Mouse (Mus musculus) heart, embryonic 13.5 days (tissue): ENCODE data around the gene A430005L14Rik. TPM values are rescaled to one million over a fixed set of nuclear protein-coding genes. Genes with fewer than 3 reads are reported as not detected.

Source experiments
- ATAC-seq: fragments of 200-750 bp; cut with Nextera tagmentation; 2 replicates; pipeline ENCODE4 v1.8.0; 2017; ENCODE audit warnings: moderate TSS enrichment; ENCODE audit not compliant: insufficient number of reproducible peaks, low FRiP score, low TSS enrichment; ENCODE audit errors: extremely low read depth
- H3K27ac ChIP-seq: fragments of 300-500 bp; sonication (generic); replicated peaks from 2 replicates; pipeline ENCODE4 v1.5.1; 2015; ENCODE audit warnings: moderate library complexity, mild to moderate bottlenecking, inconsistent platforms
- H3K27me3 ChIP-seq: fragments of 300-500 bp; sonication (generic); replicated peaks from 2 replicates; pipeline ENCODE4 v1.6.1; 2015; ENCODE audit warnings: mild to moderate bottlenecking, inconsistent platforms
- H3K36me3 ChIP-seq: fragments of 300-500 bp; sonication (generic); 2 replicates; pipeline ENCODE4 v1.6.1; 2015; ENCODE audit warnings: mild to moderate bottlenecking, inconsistent platforms
- H3K4me1 ChIP-seq: fragments of 300-500 bp; sonication (generic); 2 replicates; pipeline ENCODE4 v1.6.1; 2015; ENCODE audit warnings: inconsistent platforms
- H3K4me2 ChIP-seq: fragments of 300-500 bp; sonication (generic); 2 replicates; pipeline ENCODE4 v1.6.1; 2015; ENCODE audit warnings: inconsistent platforms, mild to moderate bottlenecking, moderate library complexity
- H3K4me3 ChIP-seq: fragments of 300-500 bp; sonication (generic); 2 replicates; pipeline ENCODE4 v1.5.1; 2015; ENCODE audit warnings: moderate library complexity, mild to moderate bottlenecking, inconsistent platforms
- H3K9ac ChIP-seq: fragments of 300-500 bp; sonication (generic); 2 replicates; pipeline ENCODE4 v1.6.1; 2015; ENCODE audit warnings: inconsistent platforms, mild to moderate bottlenecking, moderate library complexity
- H3K9me3 ChIP-seq: fragments of 300-500 bp; sonication (generic); 2 replicates; pipeline ENCODE4 v1.6.1; 2016; ENCODE audit warnings: inconsistent platforms
- WGBS: fragments of 180-500 bp; shearing (Covaris S2); methylation state at CpG from one replicate; pipeline ENCODE4 v1.1.7; 2015; ENCODE audit warnings: mixed read lengths; 5-methylcytosine and 5-hydroxymethylcytosine counted together
- polyA plus RNA-seq: library from polyadenylated mRNA; unstranded; fragments of >200 nt; fragmentation: Nextera tagmentation; extraction: Ambion mirVana; gene quantifications from 2 replicates; pipeline ENCODE4 v1.2.1, GENCODE M21; 2015

The A430005L14Rik gene
- polyA plus RNA-seq, 1 experiment from 2014 or later, result 46.0 TPM

DNA sequence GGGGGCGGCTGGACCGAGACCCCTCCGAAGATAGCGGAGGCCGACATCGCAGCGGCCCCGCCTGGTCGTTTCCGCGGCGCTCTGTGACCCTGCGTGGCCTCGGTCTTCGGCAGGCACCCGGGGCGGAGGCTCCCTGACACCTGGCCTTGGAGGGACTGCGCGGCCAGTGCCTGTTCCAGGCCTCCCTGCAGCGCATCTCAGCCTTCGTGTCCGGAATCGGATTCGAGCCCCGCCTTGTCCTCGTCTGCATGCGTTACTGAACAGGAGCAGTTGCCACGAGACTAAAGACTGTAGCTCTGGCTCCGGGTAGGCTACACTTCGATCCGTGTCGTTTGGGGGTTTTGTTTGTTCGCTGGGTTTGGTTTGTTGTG, 18.2 kb downstream of the A430005L14Rik start:
- Histone ChIP-seq H3K36me3 (peaks cover 33% of the 10 kb centered on the region), H3K4me3 (peak overlapping the region; percentile 99), H3K9me3 (no peaks in the 10 kb centered on the region), H3K9ac (peak overlapping the region; percentile 94), H3K27ac (peak overlapping the region; percentile 69), H3K27me3 (no peaks in the 10 kb centered on the region), H3K4me2 (peak overlapping the region; percentile 90), H3K4me1 (peaks cover 28% of the 10 kb centered on the region)
- ATAC-seq, result peak; percentile 20; the same call in 1 of the 2 replicates
- under 1% methylated on average over 33 of the region's 33 CpGs for WGBS

GRCm38 (mm10) chr4:153975768-153976167, 18.7 kb downstream of the A430005L14Rik start:
- Histone ChIP-seq H3K27me3 (no peaks in the 10 kb centered on the region), H3K4me3 (peak overlapping the region; percentile 99), H3K9me3 (no peaks in the 10 kb centered on the region), H3K4me2 (peak overlapping the region; percentile 90), H3K9ac (peak overlapping the region; percentile 94), H3K4me1 (peaks cover 28% of the 10 kb centered on the region), H3K36me3 (peaks cover 33% of the 10 kb centered on the region), H3K27ac (no peak overlapping the region)
- no peak for ATAC-seq
- WGBS, result 39% methylated on average over 6 of the region's 6 CpGs

GRCm38 (mm10) chr4:153979243-153979642, 22.2 kb downstream of the A430005L14Rik start:
- H3K36me3 ChIP-seq, result peaks cover 55% of the 10 kb centered on the region
- no peak overlapping the region for H3K27ac ChIP-seq
- 84% methylated on average over 10 of the region's 10 CpGs for WGBS
- no peak overlapping the region for H3K9ac ChIP-seq
- H3K4me1 ChIP-seq, result peaks cover 19% of the 10 kb centered on the region
- H3K27me3 ChIP-seq, result no peaks in the 10 kb centered on the region
- no peak for ATAC-seq
- H3K9me3 ChIP-seq, result no peaks in the 10 kb centered on the region
- H3K4me2 ChIP-seq, result no peak overlapping the region
- H3K4me3 ChIP-seq, result no peak overlapping the region

DNA sequence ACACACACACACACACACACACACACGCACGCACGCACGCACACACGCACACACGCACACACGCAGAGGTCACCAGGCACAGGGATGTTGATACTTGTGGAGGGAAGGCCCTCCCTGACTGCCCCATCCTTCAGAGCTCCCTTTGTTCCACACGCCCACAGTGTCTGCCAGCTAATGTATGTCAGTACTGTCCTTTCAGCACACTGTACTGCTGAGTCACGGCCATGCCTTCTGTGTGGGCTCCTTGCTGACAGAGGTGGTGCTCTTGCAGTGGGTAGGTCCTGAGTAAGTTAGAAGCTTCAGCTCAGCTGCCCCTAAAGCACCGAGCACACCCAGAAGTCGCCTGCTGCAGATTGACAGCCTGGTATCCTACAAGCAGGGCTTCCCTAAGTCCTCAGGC, 23.4 kb downstream of the A430005L14Rik start:
- Histone ChIP-seq H3K27me3 (no peaks in the 10 kb centered on the region), H3K27ac (no peak overlapping the region), H3K4me2 (no peak overlapping the region), H3K4me3 (no peak overlapping the region), H3K9ac (no peak overlapping the region), H3K9me3 (no peaks in the 10 kb centered on the region), H3K36me3 (peaks cover 67% of the 10 kb centered on the region), H3K4me1 (peaks cover 19% of the 10 kb centered on the region)
- ATAC-seq, result no peak
- WGBS, result 93% methylated on average over 11 of the region's 11 CpGs

GRCm38 (mm10) chr4:153992715-153993114, 35.7 kb downstream of the A430005L14Rik start:
- Histone ChIP-seq H3K4me3 (no peak overlapping the region), H3K4me2 (no peak overlapping the region), H3K4me1 (no peaks in the 10 kb centered on the region), H3K27ac (no peak overlapping the region), H3K36me3 (peaks cover 97% of the 10 kb centered on the region), H3K9ac (no peak overlapping the region), H3K9me3 (no peaks in the 10 kb centered on the region), H3K27me3 (no peaks in the 10 kb centered on the region)
- 86% methylated on average over 10 of the region's 10 CpGs for WGBS
- ATAC-seq, result no peak

- Histone ChIP-seq H3K9ac (no peak overlapping the region), H3K36me3 (peaks cover 97% of the 10 kb centered on the region), H3K27ac (no peak overlapping the region), H3K9me3 (no peaks in the 10 kb centered on the region), H3K27me3 (no peaks in the 10 kb centered on the region), H3K4me3 (no peak overlapping the region), H3K4me1 (no peaks in the 10 kb centered on the region), H3K4me2 (no peak overlapping the region)
- WGBS, result 85% methylated on average over 8 of the region's 8 CpGs
- no peak for ATAC-seq
Observed at GRCm38 (mm10) chr4:153993505-153993904, 36.5 kb downstream of the A430005L14Rik start.

DNA sequence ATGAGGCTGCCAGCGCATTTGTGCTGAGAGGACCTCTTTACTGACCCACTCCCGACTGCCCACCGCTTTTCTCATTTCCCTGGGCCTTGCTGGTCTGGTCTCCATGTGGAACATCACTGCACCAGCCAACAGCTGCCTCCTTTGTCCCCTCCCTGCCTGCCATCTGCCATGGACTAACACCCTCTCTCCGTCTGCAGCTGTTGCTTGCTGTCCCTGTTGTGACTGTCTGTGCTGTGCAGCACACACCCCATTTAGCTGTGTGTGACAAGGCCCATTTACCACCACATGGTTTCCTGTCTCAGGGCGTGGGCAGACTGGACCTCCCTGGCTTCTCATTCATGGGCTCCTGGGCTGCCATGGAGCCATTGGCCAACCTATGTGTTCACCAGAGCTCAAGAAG, 48.5 kb downstream of the A430005L14Rik start:
- Histone ChIP-seq H3K36me3 (peaks cover 57% of the 10 kb centered on the region), H3K9ac (no peak overlapping the region), H3K9me3 (no peaks in the 10 kb centered on the region), H3K4me2 (no peak overlapping the region), H3K27ac (no peak overlapping the region), H3K27me3 (no peaks in the 10 kb centered on the region), H3K4me3 (no peak overlapping the region), H3K4me1 (no peaks in the 10 kb centered on the region)
- ATAC-seq, result no peak
- 86% methylated on average over 5 of the region's 5 CpGs for WGBS

GRCm38 (mm10) chr4:154006264-154006663, 49.2 kb downstream of the A430005L14Rik start:
- H3K27ac ChIP-seq, result no peak overlapping the region
- H3K9ac ChIP-seq, result no peak overlapping the region
- H3K9me3 ChIP-seq, result no peaks in the 10 kb centered on the region
- H3K4me1 ChIP-seq, result peaks cover 6% of the 10 kb centered on the region
- peaks cover 57% of the 10 kb centered on the region for H3K36me3 ChIP-seq
- H3K4me3 ChIP-seq, result no peak overlapping the region
- ATAC-seq, result no peak
- no peaks in the 10 kb centered on the region for H3K27me3 ChIP-seq
- H3K4me2 ChIP-seq, result no peak overlapping the region
- 88% methylated on average over 6 of the region's 6 CpGs for WGBS

- H3K36me3 ChIP-seq, result peaks cover 47% of the 10 kb centered on the region
Observed at GRCm38 (mm10) chr4:154007759-154008158, 50.7 kb downstream of the A430005L14Rik start.

GRCm38 (mm10) chr4:154010907-154011645, 54.0 kb downstream of the A430005L14Rik start:
- H3K9me3 ChIP-seq, result no peaks in the 10 kb centered on the region
- ATAC-seq, result no peak
- H3K27me3 ChIP-seq, result no peaks in the 10 kb centered on the region
- peak overlapping the region; percentile 90 for H3K9ac ChIP-seq
- WGBS, result 24% methylated on average over 13 of the region's 13 CpGs
- peak overlapping the region; percentile 91 for H3K4me3 ChIP-seq
- H3K4me2 ChIP-seq, result peak overlapping the region; percentile 94
- peaks cover 38% of the 10 kb centered on the region for H3K36me3 ChIP-seq
- peaks cover 25% of the 10 kb centered on the region for H3K4me1 ChIP-seq
- H3K27ac ChIP-seq, result no peak overlapping the region

More at GRCm38 (mm10) chr4:154007759-154008158, 50.7 kb downstream of the A430005L14Rik start:
- no peaks in the 10 kb centered on the region for H3K27me3 ChIP-seq
- ATAC-seq, result no peak
- H3K27ac ChIP-seq, result no peak overlapping the region
- peaks cover 12% of the 10 kb centered on the region for H3K4me1 ChIP-seq
- 68% methylated on average over 4 of the region's 4 CpGs for WGBS
- no peak overlapping the region for H3K4me3 ChIP-seq
- H3K9me3 ChIP-seq, result no peaks in the 10 kb centered on the region
- no peak overlapping the region for H3K4me2 ChIP-seq
- no peak overlapping the region for H3K9ac ChIP-seq
